Comparison of ENCODE assay signal across 9 mouse cellular contexts in the genomic region with DNA sequence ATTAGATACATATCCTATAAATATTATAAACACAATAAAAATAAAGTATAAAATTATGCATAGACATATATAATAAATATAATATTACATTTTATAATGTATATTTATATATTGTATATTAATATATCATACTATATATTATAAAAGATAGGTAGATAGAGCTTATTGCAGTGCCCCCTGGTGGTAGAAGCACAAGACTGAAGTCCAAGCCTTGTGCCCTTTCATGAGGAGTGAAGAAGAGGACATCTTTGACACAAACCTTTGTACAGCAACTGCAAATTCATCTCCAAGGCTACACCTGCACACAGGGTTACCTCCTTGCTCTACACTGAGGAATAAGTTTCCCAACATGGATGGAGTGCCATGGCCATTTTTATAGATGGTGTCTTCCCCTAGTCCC. TPM values are rescaled to one million over a fixed set of nuclear protein-coding genes. Genes with fewer than 3 reads are reported as not detected.
A peak's percentile ranks its signal among the peaks of the same experiment; 100 is the strongest.
DNase-seq lines count a peak whose midpoint lies in the region; TF ChIP-seq lines count a peak whose summit lies in the region.
"Had no signal": no experiment of that assay in that cellular context is flagged by ENCODE, and none has a peak within 500 bp of the region (broad histone marks: within the 10 kb centered on the region; RNA-seq: fewer than 3 reads in every experiment).

No protein-coding gene starts in this region.

- H3K27ac ChIP-seq in gastrocnemius, adult 2 months: no peak overlapping the region
- H3K27ac ChIP-seq: neural tube, embryonic 12.5 days had no signal

- DNase-seq in gastrocnemius, adult 2 months: peak; percentile 36
- no peak for DNase-seq in gastrocnemius, postnatal 25 days
- DNase-seq in right cerebral cortex, adult 2 months (ENCODE audit: low spot score in 2 of 2): peak; percentile 44 to 54
- no peak for DNase-seq in right cerebral cortex, postnatal 36 days (ENCODE audit: low spot score in 2 of 2)
- peak; percentile 34 for DNase-seq in c-Kit-positive CD71-positive TER-119-negative erythroid progenitor cells, embryonic 14.5 days (ENCODE audit: low read depth)
- DNase-seq in heart, postnatal 10 days: peak; percentile 46 to 74
- DNase-seq in lung, postnatal 14 days: peak; percentile 76
- peak; percentile 75 for DNase-seq in thymus, postnatal 4 days

- peak; percentile 83 for TF ChIP-seq CTCF in gastrocnemius, adult 2 months (IDR thresholded peaks at IDR 0.05)

- intact Hi-C loops in gastrocnemius, adult 2 months (cut with DNase I): loop anchor here (5.0 kb wide), 2 partner anchors 123 to 173 kb away; no protein-coding TSS in a partner anchor
- intact Hi-C loops in heart, postnatal 10 days (cut with DNase I): loop anchor here (5.0 kb wide), 3 partner anchors 48 to 173 kb away; partner anchors contain the start of gene Rasa3

- no peak overlapping the region for H3K4me3 ChIP-seq in gastrocnemius, adult 2 months
- H3K4me3 ChIP-seq: neural tube, embryonic 12.5 days had no signal

RNA-seq across cellular contexts. Expression of gene Cfap97d2, which starts 20.0 kb away (rescaled TPM):
- total RNA-seq in gastrocnemius, adult 2 months (2021): not detected
- total RNA-seq in gastrocnemius, postnatal 25 days (2021): not detected
- total RNA-seq in heart, postnatal 10 days (2021): not detected

RNA-seq across cellular contexts. Expression of gene Cdc16, which starts 31.8 kb away (rescaled TPM):
- 10 to 100 TPM; 26.9 to 33.7 TPM for total RNA-seq in gastrocnemius, adult 2 months (2021)
- 10 to 100 TPM; 26.9 to 31.0 TPM for total RNA-seq in gastrocnemius, postnatal 25 days (2021)
- 10 to 100 TPM; 40.6 to 43.1 TPM for total RNA-seq in heart, postnatal 10 days (2021)

RNA-seq across cellular contexts. Expression of gene Rasa3, which starts 48.3 kb away (rescaled TPM):
- total RNA-seq in gastrocnemius, adult 2 months (2021): 10 to 100 TPM in 1 of 2 experiments, 1 to 10 TPM in 1; 5.9 to 10.5 TPM
- total RNA-seq in gastrocnemius, postnatal 25 days (2021): 1 to 10 TPM; 8.4 to 9.4 TPM
- 10 to 100 TPM; 22.3 to 25.1 TPM for total RNA-seq in heart, postnatal 10 days (2021)

RNA-seq across cellular contexts. Expression of gene Upf3a, which starts 59.7 kb away (rescaled TPM):
- total RNA-seq in gastrocnemius, adult 2 months (2021): 10 to 100 TPM in 1 of 2 experiments, 1 to 10 TPM in 1; 8.8 to 10.1 TPM
- 1 to 10 TPM; 8.3 to 9.4 TPM for total RNA-seq in gastrocnemius, postnatal 25 days (2021)
- 10 to 100 TPM; 14.0 to 15.0 TPM for total RNA-seq in heart, postnatal 10 days (2021)

Comparison
In these comparisons a context has a peak if more than half of its experiments do, and no peak if none do; other contexts are left out.
1. DNase-seq: peak in gastrocnemius, adult 2 months (single experiment), right cerebral cortex, adult 2 months (2 of 2), c-Kit-positive CD71-positive TER-119-negative erythroid progenitor cells, embryonic 14.5 days (single experiment), heart, postnatal 10 days (2 of 2), lung, postnatal 14 days (single experiment) and thymus, postnatal 4 days (single experiment); none in gastrocnemius, postnatal 25 days (single experiment) and right cerebral cortex, postnatal 36 days (0 of 2).